Comparison of ENCODE assay signal across 8 mouse cellular contexts in genomic region chr1:156838177-156838576, GRCm38 (mm10). TPM values are rescaled to one million over a fixed set of nuclear protein-coding genes. Genes with fewer than 3 reads are reported as not detected.
A peak's percentile ranks its signal among the peaks of the same experiment; 100 is the strongest.
DNase-seq lines count a peak whose midpoint lies in the region; ATAC-seq and TF ChIP-seq lines count a peak whose summit lies in the region.

Angptl1 (plus strand) TSS chr1:156838562.

- H3K36me3 ChIP-seq in hindbrain, embryonic 13.5 days = no peaks in the 10 kb centered on the region
- H3K36me3 ChIP-seq in limb, embryonic 14.5 days (ENCODE audit: control insufficient read depth, insufficient read depth, low read length) = no peaks in the 10 kb centered on the region

- H3K9me3 ChIP-seq in hindbrain, embryonic 13.5 days = no peaks in the 10 kb centered on the region
- no peaks in the 10 kb centered on the region for H3K9me3 ChIP-seq in limb, embryonic 14.5 days (ENCODE audit: control insufficient read depth, low read length)

- DNase-seq in gastrocnemius, postnatal 14 days = no peak
- no peak for DNase-seq in gastrocnemius, postnatal 36 days
- DNase-seq in limb, embryonic 14.5 days (ENCODE audit: low spot score) = no peak
- DNase-seq in thymus, postnatal 36 days = no peak
- no peak for DNase-seq in layer of hippocampus, adult 11-12 months (ENCODE audit: low spot score)
- DNase-seq in urinary bladder, postnatal 10 days (ENCODE audit: low spot score) = no peak

- peak within 1 kb of the TSS; percentile 34 for H3K4me2 ChIP-seq in hindbrain, embryonic 13.5 days
- H3K4me2 ChIP-seq in limb, embryonic 14.5 days (replicated peaks; ENCODE audit: low read depth, low read length, severe bottlenecking) = peak within 1 kb of the TSS; percentile 46

- intact Hi-C loops in gastrocnemius, postnatal 14 days (cut with DNase I; ENCODE audit: low total_unique reads) = no loop called here
- intact Hi-C loops in gastrocnemius, postnatal 36 days (cut with DNase I) = no loop called here

- H3K9ac ChIP-seq in hindbrain, embryonic 13.5 days = no peak within 1 kb of the TSS; the same call in 1 of the 2 replicates
- peak within 1 kb of the TSS; percentile 42 for H3K9ac ChIP-seq in limb, embryonic 14.5 days (ENCODE audit: low read depth, low read length, severe bottlenecking)

- peak within 1 kb of the TSS; percentile 64 for H3K4me3 ChIP-seq in brown adipose tissue, adult 24 weeks (ENCODE audit: insufficient read depth, low read depth, low read length)
- no peak within 1 kb of the TSS for H3K4me3 ChIP-seq in hindbrain, embryonic 13.5 days
- peak within 1 kb of the TSS; percentile 32 for H3K4me3 ChIP-seq in limb, embryonic 14.5 days (replicated peaks; ENCODE audit: low read length)

- H3K27me3 ChIP-seq in hindbrain, embryonic 13.5 days = no peaks in the 10 kb centered on the region
- no peaks in the 10 kb centered on the region for H3K27me3 ChIP-seq in limb, embryonic 14.5 days (ENCODE audit: control insufficient read depth, insufficient read depth, low read length)

- ATAC-seq in hindbrain, embryonic 13.5 days (ENCODE audit: low FRiP score) = no peak
- no peak for ATAC-seq in limb, embryonic 14.5 days (ENCODE audit: low FRiP score, low read depth)

- TF ChIP-seq POLR2A in limb, embryonic 14.5 days (IDR thresholded peaks at IDR 0.05; ENCODE audit: borderline replicate concordance, extremely low read depth, insufficient read depth, insufficient read length) = no peak

- WGBS in hindbrain, embryonic 13.5 days = 56% methylated on average over 4 of the region's 4 CpGs
- 34% methylated on average over 4 of the region's 4 CpGs for WGBS in limb, embryonic 14.5 days

- peak within 1 kb of the TSS; percentile 15 for H3K27ac ChIP-seq in brown adipose tissue, adult 24 weeks (replicated peaks; ENCODE audit: low read depth, low read length)
- H3K27ac ChIP-seq in hindbrain, embryonic 13.5 days = peak within 1 kb of the TSS; percentile 69
- peak within 1 kb of the TSS; percentile 62 for H3K27ac ChIP-seq in limb, embryonic 14.5 days (replicated peaks; ENCODE audit: low read depth, low read length)

- peaks cover 2% of the 10 kb centered on the region for H3K4me1 ChIP-seq in brown adipose tissue, adult 24 weeks (ENCODE audit: control insufficient read depth, insufficient read depth, insufficient read length, low read length)
- H3K4me1 ChIP-seq in hindbrain, embryonic 13.5 days (replicated peaks) = peaks cover 27% of the 10 kb centered on the region
- H3K4me1 ChIP-seq in limb, embryonic 14.5 days (ENCODE audit: control insufficient read depth, insufficient read depth, low read length) = peaks cover 12% of the 10 kb centered on the region

RNA-seq across cellular contexts. Expression of gene Angptl1, which starts in this region (rescaled TPM):
- total RNA-seq in gastrocnemius, postnatal 14 days (2021) = 10 to 100 TPM; 26.8 to 38.1 TPM
- 10 to 100 TPM in 1 of 2 experiments, 1 to 10 TPM in 1; 8.9 to 13.3 TPM for total RNA-seq in gastrocnemius, postnatal 36 days (2021)
- polyA plus RNA-seq in brown adipose tissue, adult 24 weeks (2012; ENCODE audit: insufficient read depth, insufficient read length, missing spikeins) = 11.2 and 13.4 TPM in 2 replicates
- 3.0 and 4.4 TPM in 2 replicates for polyA plus RNA-seq in hindbrain, embryonic 13.5 days (2015; fragmentation: Nextera tagmentation; extraction: Ambion mirVana)
- 92.9 and 117 TPM in 2 replicates for polyA plus RNA-seq in limb, embryonic 14.5 days (2012; rRNA removed)
- polyA plus RNA-seq in limb, embryonic 14.5 days (2014; fragmentation: Nextera tagmentation; extraction: Ambion mirVana) = 92.4 and 95.5 TPM in 2 replicates

Comparison
In these comparisons a context has a peak if more than half of its experiments do, and no peak if none do; other contexts are left out.
1. H3K27ac ChIP-seq: peak in every context shown above with its lines; median percentile 69 in hindbrain, embryonic 13.5 days; 62 in limb, embryonic 14.5 days; 15 in brown adipose tissue, adult 24 weeks.